Mouse (Mus musculus): ENCODE measurements around the gene Cntn5.

DNA sequence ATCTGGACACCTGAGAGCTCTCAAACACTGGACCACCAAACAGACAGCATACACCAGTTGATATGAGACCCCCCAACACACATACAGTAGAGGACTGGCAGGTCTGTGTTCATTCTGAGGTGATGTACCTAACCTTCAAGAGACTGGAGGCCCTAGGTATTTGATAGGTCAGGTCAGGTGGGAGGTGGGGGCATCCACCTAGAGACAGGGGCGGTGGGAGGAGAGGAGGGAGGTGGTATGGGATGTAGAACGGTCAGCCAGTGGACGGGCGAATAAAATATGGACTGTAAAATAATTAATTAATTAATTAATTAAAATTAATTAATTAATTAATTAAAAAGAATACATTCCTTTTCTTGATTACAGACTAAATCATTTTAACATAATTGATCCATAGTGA lies 182.5 kb downstream of the Cntn5 start:
- no peak for TF ChIP-seq POLR2A (IDR thresholded peaks at IDR 0.05; ENCODE audit: insufficient read length, low read depth)
- TF ChIP-seq TCF12 (IDR thresholded peaks at IDR 0.05; ENCODE audit: insufficient read depth, poor library complexity, severe bottlenecking), result no peak
- TF ChIP-seq MAX (IDR thresholded peaks at IDR 0.05; ENCODE audit: low read depth), result no peak
- TF ChIP-seq USF1 (IDR thresholded peaks at IDR 0.05; ENCODE audit: low read depth), result no peak
- no peak for TF ChIP-seq E2F4 (IDR thresholded peaks at IDR 0.05; ENCODE audit: insufficient read depth)
- TF ChIP-seq POLR2AphosphoS2 (IDR thresholded peaks at IDR 0.05; ENCODE audit: insufficient read length, low read depth), result no peak
- no peak for TF ChIP-seq MYOG (IDR thresholded peaks at IDR 0.05; ENCODE audit: control insufficient read depth in 1 of 3, insufficient read depth in 1 of 3, insufficient read length in 2 of 3, low read depth in 2 of 3)
- TF ChIP-seq CEBPB (IDR thresholded peaks at IDR 0.05; ENCODE audit: insufficient read depth, poor library complexity, severe bottlenecking), result no peak
- no peak for TF ChIP-seq SRF (IDR thresholded peaks at IDR 0.05; ENCODE audit: control insufficient read depth, insufficient read length, low read depth)
- TF ChIP-seq TCF3 (IDR thresholded peaks at IDR 0.05; ENCODE audit: insufficient read length, low read depth), result no peak
- TF ChIP-seq MYOD1 (IDR thresholded peaks at IDR 0.05; ENCODE audit: control insufficient read depth in 1 of 3, insufficient read length in 2 of 3, low read depth in 2 of 3), result no peak

Measured in myocyte (in vitro differentiated cells).